Mouse (Mus musculus): ENCODE measurements around the gene Glra2. TPM values are rescaled to one million over a fixed set of nuclear protein-coding genes. Genes with fewer than 3 reads are reported as not detected.

Gene Glra2
- 1.2 and 1.3 TPM in 2 replicates for polyA plus RNA-seq (2021; fragmentation: Nextera tagmentation)
- long read RNA-seq, experiment 1, partial matches to known transcripts, result 1 of 2 reads
- long read RNA-seq, experiment 1, other reads (novel, unspliced or antisense), result 1 of 2 reads
- long read RNA-seq, experiment 2, transcript Glra2-201 (9 exons, 3,150 nt), result major isoform, 11 of 16 reads
- long read RNA-seq, experiment 2, partial matches to known transcripts, result 0 of 16 reads
- long read RNA-seq, experiment 2, other reads (novel, unspliced or antisense), result 5 of 16 reads

GRCm38 (mm10) chrX:165326939-165327698 is at the start of gene Glra2:
Gene Glra2, minus strand, starts transcription at chrX:165327393.

Data from layer of hippocampus, adult 6 months (tissue).